Mouse (Mus musculus): ENCODE measurements around the gene Olfr707.
"Not testable (repeated sequence)": the region's sequence is repeated elsewhere in the genome, so short reads cannot be mapped to it uniquely, and the experiment has no call there.

Gene Olfr707

DNA sequence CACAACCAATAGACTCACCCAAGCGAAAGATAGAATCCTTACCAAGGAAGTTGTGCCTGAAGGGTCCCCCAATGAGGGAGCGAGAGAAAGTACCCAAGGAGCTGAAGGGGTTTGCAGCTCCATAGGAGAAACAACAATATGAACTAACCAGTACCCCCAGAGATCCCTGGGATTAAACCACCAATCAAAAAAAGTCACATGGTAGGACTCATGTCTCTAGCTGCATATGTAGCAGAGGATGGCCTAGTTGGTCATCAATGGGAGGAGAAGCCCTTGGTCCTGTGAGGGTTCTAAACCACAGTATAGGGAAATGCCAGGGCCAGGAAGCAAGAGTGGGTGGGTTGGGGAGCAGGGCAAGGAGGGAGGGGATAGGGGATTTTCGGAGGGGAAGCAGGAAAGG is at the start of gene Olfr707:
Gene Olfr707, minus strand, starts transcription at position 101 of the 400 bp plus-strand sequence.
- in situ Hi-C loops (cut with MboI, MseI) = not testable (repeated sequence)

DNA sequence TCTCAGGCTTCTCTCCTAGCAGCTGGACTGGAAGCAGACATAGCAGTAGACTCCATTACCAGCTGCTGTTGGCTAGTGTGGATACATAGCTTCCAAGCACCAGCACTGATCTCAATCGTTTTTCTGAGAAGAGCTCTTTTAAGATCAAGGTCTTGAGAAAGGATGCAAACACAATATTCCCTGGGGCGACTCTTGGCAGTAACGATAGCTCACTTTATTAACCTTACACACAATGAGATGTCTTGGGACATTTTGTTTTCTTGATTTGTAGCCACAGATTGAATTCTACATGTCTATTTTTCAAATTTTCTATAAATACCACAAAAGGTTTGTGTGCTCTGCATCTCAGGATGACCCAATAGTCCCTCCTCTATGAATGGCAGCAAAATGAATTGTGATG is 47.2 kb upstream of the Olfr707 start, which contains the start of gene Olfr710:
Gene Olfr710, minus strand, starts transcription at position 101 of the 400 bp plus-strand sequence.
- in situ Hi-C loops (cut with MboI, MseI) = no loop called here

DNA sequence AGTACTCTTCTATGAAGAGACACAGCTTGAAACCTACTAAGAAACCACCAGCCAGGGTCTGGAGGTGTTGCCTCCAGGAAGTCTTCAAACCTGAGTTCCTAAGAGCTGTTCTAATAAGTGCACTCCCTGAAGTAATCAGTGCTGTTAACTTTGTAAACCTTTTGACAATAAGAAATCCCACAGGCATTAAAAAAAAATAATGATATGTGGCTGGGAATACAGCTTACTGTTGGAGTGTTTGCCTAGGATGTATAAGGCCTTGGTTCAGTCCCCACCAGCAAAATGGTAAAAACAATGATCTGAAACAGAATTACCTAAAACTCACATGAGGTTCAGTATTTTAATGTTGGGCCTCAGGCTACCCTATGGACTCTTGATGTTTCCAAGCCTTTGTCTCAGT is 31.1 kb upstream of the Olfr707 start, which contains the start of gene Olfr709-ps1:
Gene Olfr709-ps1, minus strand, starts transcription at position 101 of the 400 bp plus-strand sequence.
- in situ Hi-C loops (cut with MboI, MseI) = no loop called here

DNA sequence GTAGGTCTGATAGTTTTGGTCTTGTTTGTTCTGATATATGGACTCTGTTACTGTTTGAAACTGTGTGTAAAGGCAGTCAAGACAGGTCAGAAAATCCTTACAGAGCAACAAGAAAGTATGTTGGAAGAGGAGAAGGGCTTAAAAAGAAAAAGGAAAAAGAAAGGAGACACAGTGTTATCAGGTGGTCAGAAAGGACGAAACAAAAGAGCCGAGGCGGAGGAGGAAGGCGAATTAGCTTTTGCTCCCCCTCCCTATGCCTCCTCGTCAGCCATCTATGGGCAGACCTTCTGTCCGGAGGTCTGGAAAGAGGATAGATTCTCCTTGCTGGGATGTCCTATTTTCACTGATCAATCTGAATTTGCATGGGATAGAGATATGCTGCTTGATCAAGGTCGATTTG is 19.9 kb upstream of the Olfr707 start:
- in situ Hi-C loops (cut with MboI, MseI) = not testable (repeated sequence)

DNA sequence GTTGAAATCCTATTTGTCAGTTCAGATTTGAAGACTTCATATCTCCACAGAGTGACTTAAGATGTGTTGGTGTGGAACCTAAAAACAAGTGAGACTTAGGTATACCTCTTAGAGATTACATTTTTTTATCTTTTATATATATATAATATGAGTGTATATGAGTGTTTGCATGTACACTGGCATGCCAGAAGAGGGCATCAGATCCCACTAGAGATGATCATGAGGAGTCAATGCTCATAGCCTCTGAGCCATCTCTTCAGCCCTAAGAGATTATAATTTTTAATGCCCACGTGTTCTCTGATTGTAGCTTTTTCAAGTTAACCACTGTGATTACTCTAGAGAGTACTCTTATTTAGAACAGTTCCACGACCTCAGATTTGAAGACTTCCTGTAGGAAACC is 6.6 kb upstream of the Olfr707 start, which contains the start of gene Olfr1532-ps1:
Gene Olfr1532-ps1, plus strand, starts transcription at position 326 of the 400 bp plus-strand sequence.
- in situ Hi-C loops (cut with MboI, MseI) = no loop called here

DNA sequence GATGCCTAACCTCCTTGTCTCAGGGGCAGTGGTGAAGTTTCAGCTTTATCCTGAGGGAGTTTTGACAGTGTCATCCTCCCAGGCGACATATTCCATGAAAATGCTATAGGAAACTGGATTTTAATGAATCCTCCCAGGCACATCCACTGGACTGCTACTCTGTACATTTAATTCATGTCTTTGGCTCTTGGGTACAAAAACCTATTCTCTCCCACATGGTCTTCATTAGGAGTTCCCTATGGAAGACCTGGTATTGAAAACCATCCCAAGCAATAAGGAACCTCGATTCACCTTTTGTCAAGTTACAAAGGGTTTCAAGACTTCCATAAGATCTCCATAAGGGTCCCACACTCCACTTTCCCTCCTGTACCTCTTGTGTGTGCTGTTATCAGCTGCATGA is 13.0 kb downstream of the Olfr707 start, which contains the start of gene Olfr706:
Gene Olfr706, minus strand, starts transcription at position 101 of the 400 bp plus-strand sequence.
- in situ Hi-C loops (cut with MboI, MseI) = no loop called here

DNA sequence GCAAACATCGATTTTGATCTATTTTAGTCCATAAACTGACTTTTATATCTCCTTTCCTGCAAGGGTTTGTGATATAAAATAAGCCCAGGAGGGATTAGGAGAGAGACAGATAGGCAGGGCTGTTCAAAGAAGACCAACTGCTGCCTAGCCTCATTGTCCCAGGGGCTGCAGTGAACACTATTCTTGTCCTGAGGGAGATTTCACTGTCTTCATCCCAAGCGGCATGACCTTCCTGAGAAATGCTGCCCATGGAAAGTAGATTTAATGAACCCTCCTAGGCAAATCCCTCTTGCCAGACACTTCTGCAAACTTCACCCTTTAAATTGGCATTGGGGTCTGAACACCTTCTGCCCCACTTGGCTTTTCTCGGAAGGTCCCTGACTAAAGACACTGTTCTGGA is 24.2 kb downstream of the Olfr707 start, which contains the start of gene Olfr705:
Gene Olfr705, minus strand, starts transcription at position 101 of the 400 bp plus-strand sequence.
- in situ Hi-C loops (cut with MboI, MseI) = no loop called here

DNA sequence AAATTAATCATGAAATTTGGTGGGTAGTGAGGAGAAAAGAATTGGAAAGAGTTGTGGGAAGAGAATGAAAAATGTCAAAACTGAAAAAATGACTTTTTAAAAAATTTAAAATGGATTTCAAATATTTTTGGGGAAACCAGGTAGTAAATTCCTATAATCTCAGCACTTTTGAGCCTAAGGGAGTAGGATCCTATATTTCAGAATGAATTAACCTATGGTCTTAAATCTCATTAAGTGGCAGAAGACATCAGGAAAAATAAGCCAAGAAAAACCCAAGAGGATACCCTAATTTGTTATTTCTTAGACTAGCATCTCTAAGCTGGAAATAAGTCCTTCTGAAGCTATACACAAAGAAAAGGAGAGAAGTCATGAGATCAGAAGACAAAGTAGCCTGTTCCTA is 38.2 kb downstream of the Olfr707 start, which contains the start of gene Olfr704:
Gene Olfr704, plus strand, starts transcription at position 301 of the 400 bp plus-strand sequence.
- in situ Hi-C loops (cut with MboI, MseI) = no loop called here

DNA sequence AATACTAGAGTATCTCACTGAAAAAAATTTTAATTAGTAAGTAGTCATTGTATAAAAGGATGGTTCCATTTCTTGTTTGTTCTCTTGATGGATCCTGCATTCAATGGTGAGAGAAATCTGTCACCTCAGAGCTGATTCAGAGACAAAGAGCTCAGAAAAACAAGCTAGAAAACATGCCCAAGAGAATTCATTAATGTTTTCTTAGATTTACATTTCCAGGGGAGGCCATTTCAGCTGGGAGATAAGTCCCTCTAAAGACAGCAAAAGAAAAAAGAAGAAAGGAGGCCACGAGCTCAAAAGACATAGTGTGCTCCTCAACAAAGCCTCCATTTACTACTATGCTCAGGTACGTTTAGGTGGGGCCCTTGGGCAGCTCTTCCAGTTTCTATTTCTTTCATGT is 58.0 kb downstream of the Olfr707 start, which contains the start of gene Olfr703:
Gene Olfr703, plus strand, starts transcription at position 301 of the 400 bp plus-strand sequence.
- in situ Hi-C loops (cut with MboI, MseI) = no loop called here

Measured in T-helper 1 cell (primary cell).